Mouse (Mus musculus) limb, embryonic 13.5 days (tissue): ENCODE data around the gene Mrgprh. TPM values are rescaled to one million over a fixed set of nuclear protein-coding genes. Genes with fewer than 3 reads are reported as not detected.

Experiments
- ATAC-seq: fragments of 200-750 bp; cut with Nextera tagmentation; 2 replicates; pipeline ENCODE4 v1.8.0; 2017; ENCODE audit warnings: low read depth, moderate number of reproducible peaks, moderate TSS enrichment; ENCODE audit not compliant: low FRiP score
- H3K27ac ChIP-seq: fragments of 300-500 bp; sonication (generic); 2 replicates; pipeline ENCODE4 v1.5.1; 2015; ENCODE audit warnings: inconsistent platforms, mild to moderate bottlenecking, moderate library complexity
- H3K27me3 ChIP-seq: fragments of 300-500 bp; sonication (generic); 2 replicates; pipeline ENCODE4 v1.6.1; 2015; ENCODE audit warnings: mild to moderate bottlenecking, inconsistent platforms
- H3K36me3 ChIP-seq: fragments of 300-500 bp; sonication (generic); 2 replicates; pipeline ENCODE4 v1.6.1; 2015; ENCODE audit warnings: inconsistent platforms, mild to moderate bottlenecking, moderate library complexity
- H3K4me1 ChIP-seq: fragments of 300-500 bp; sonication (generic); 2 replicates; pipeline ENCODE4 v1.6.1; 2015; ENCODE audit warnings: inconsistent platforms
- H3K4me2 ChIP-seq: fragments of 300-500 bp; sonication (generic); replicated peaks from 2 replicates; pipeline ENCODE4 v1.6.1; 2015; ENCODE audit warnings: inconsistent platforms, mild to moderate bottlenecking, moderate library complexity
- H3K4me3 ChIP-seq: fragments of 300-500 bp; sonication (generic); 2 replicates; pipeline ENCODE4 v1.5.1; 2015; ENCODE audit warnings: moderate library complexity, mild to moderate bottlenecking, inconsistent platforms
- H3K9ac ChIP-seq: fragments of 300-500 bp; sonication (generic); 2 replicates; pipeline ENCODE4 v1.6.1; 2015; ENCODE audit warnings: mild to moderate bottlenecking, inconsistent platforms
- H3K9me3 ChIP-seq: fragments of 300-500 bp; sonication (generic); 2 replicates; pipeline ENCODE4 v1.6.1; 2016; ENCODE audit warnings: inconsistent platforms
- WGBS: fragments of 180-500 bp; shearing (Covaris S2); methylation state at CpG from one replicate; pipeline ENCODE4 v1.1.7; 2015; 5-methylcytosine and 5-hydroxymethylcytosine counted together
- polyA plus RNA-seq: library from polyadenylated mRNA; unstranded; fragments of >200 nt; fragmentation: Nextera tagmentation; extraction: Ambion mirVana; gene quantifications from 2 replicates; pipeline ENCODE4 v1.2.1, GENCODE M21; 2015

Mrgprh gene
- polyA plus RNA-seq, result 0.08 and 0.09 TPM in 2 replicates

DNA sequence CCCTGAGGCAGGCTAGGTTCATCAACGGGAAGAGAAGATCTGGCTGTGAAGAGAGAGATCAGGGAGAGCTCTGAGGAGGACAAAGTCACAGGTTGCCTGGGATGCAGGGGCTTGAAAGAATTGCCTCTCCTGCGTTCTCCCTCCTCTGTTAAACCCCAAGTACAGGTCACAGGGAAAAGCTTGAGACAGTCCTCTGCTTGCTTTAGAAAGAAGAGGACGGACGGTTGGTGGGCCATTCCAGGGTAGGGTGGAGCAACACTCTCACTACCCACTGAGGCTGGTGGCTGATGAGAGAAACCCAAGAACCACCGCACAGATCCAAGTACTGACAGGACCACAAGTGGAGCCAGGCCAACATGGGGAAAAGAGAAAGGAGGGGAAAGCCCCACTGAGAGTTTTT is at the start of gene Mrgprh:
Gene Mrgprh (plus strand): TSS at position 301 of the 400 bp plus-strand sequence.
- ATAC-seq, result no peak
- H3K27me3 ChIP-seq, result no peaks in the 10 kb centered on the region
- 78% methylated on average over 5 of the region's 5 CpGs for WGBS
- no peaks in the 10 kb centered on the region for H3K9me3 ChIP-seq
- no peaks in the 10 kb centered on the region for H3K36me3 ChIP-seq
- H3K4me1 ChIP-seq, result peaks cover 35% of the 10 kb centered on the region
- no peak within 1 kb of the TSS for H3K4me2 ChIP-seq
- H3K4me3 ChIP-seq, result no peak within 1 kb of the TSS
- no peak within 1 kb of the TSS for H3K9ac ChIP-seq
- H3K27ac ChIP-seq, result no peak within 1 kb of the TSS

DNA sequence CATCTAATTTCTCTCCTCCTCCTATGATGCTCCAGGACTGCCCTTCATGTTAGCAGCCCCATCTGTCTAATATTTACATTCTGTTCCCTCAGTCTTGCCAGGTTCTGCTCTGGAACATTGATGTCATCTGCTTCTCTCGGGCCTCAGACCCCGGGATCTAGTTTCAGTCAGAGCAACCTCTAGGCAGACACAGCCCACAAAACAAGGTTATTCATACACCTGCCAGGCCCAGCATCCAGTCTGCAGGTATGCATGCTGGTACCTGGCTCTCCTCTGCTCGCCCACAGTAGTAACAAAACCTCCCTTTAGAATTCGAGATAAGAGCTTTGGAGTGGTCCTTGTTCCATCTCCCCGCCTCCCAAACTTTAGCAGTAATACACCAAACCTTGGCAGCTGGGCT is 45.5 kb upstream of the Mrgprh start:
- H3K36me3 ChIP-seq, result peaks cover 14% of the 10 kb centered on the region
- whole genome bisulfite sequencing, result 78% methylated on average over 5 of the region's 5 CpGs
- H3K27me3 ChIP-seq, result no peaks in the 10 kb centered on the region
- no peak overlapping the region for H3K4me2 ChIP-seq
- H3K9me3 ChIP-seq, result peaks cover 28% of the 10 kb centered on the region
- no peak for ATAC-seq
- no peak overlapping the region for H3K9ac ChIP-seq
- no peak overlapping the region for H3K27ac ChIP-seq
- H3K4me1 ChIP-seq, result peaks cover 10% of the 10 kb centered on the region; the same call in 1 of the 2 replicates
- no peak overlapping the region for H3K4me3 ChIP-seq

DNA sequence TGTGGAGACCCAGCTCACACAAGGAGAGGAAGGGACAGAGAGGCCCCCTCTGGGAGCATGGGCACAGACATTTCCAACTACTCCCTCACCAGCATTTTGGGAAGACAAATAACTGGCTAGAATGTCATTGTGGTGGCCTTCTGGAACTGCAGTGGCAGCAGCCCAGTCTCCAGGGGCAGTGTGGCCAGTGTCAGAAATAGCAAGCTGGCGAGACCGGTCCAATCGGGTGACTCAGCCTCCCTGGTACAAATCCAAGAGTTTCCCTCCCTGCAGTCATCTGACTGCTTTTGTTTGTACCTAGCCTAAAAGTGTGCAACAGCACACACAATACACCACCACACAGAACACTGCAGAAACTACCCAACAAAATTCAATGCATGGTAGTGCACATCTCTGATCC is 43.6 kb upstream of the Mrgprh start:
- no peak for ATAC-seq
- no peak overlapping the region for H3K27ac ChIP-seq
- 98% methylated on average over 3 of the region's 3 CpGs for WGBS
- peaks cover 22% of the 10 kb centered on the region; the same call in 1 of the 2 replicates for H3K4me1 ChIP-seq
- peaks cover 20% of the 10 kb centered on the region for H3K9me3 ChIP-seq
- peaks cover 14% of the 10 kb centered on the region for H3K36me3 ChIP-seq
- no peaks in the 10 kb centered on the region for H3K27me3 ChIP-seq
- no peak overlapping the region for H3K9ac ChIP-seq
- no peak overlapping the region for H3K4me2 ChIP-seq
- no peak overlapping the region for H3K4me3 ChIP-seq

DNA sequence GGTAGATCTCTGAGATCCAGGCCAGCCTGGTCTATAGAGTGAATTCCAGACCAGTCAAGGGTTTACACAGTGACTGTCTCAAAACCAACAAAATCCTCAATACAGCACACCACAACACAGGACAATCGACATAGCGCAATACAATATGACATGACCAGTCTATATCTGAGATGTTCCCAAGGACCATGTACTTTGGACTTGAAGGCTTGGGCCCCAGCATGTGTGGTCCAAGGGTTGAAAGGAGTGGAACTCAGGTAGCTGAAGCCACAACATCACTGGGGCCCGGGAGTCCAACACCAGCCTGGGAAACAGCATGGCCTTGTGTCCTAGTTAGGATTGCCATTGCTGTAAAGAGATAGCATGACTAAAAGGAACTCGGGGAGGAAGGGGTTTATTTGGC is 43.2 kb upstream of the Mrgprh start:
- Histone ChIP-seq H3K9ac (no peak overlapping the region), H3K36me3 (peaks cover 10% of the 10 kb centered on the region)
- WGBS, result 91% methylated on average over 4 of the region's 4 CpGs

DNA sequence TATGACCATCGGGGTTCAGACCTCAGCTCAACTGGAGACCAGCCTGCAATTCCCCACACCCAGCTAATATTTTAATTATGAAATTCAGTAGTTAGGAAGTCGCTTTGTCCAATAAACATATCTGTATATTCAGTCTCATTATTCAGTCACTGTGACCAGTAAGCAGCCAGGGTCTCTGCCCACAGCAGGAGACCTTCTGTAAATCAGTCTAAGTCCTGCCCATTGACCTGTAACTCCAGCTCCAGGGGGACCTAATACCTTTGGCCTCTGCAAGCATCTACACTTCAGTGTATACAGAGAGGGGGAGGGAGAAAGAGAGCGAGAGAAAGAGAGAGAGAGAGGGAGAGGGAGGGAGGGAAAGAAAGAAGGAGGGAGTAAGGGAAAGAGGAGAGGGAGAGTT is 41.5 kb upstream of the Mrgprh start:
- no peak overlapping the region for H3K4me2 ChIP-seq
- peaks cover 9% of the 10 kb centered on the region; the same call in 1 of the 2 replicates for H3K9me3 ChIP-seq
- no peaks in the 10 kb centered on the region for H3K27me3 ChIP-seq
- 47% methylated on average over 3 of the region's 3 CpGs for WGBS
- peak overlapping the region; percentile 71 for H3K27ac ChIP-seq
- ATAC-seq, result peak; percentile 46; the same call in 1 of the 2 replicates
- H3K4me3 ChIP-seq, result no peak overlapping the region
- peaks cover 9% of the 10 kb centered on the region; the same call in 1 of the 2 replicates for H3K36me3 ChIP-seq
- no peak overlapping the region for H3K9ac ChIP-seq
- peaks cover 24% of the 10 kb centered on the region for H3K4me1 ChIP-seq

More for the DNA sequence above, 43.2 kb upstream of the Mrgprh start:
- Histone ChIP-seq H3K4me3 (no peak overlapping the region), H3K4me1 (peaks cover 23% of the 10 kb centered on the region; the same call in 1 of the 2 replicates), H3K27me3 (no peaks in the 10 kb centered on the region), H3K4me2 (no peak overlapping the region), H3K9me3 (peaks cover 16% of the 10 kb centered on the region; the same call in 1 of the 2 replicates), H3K27ac (no peak overlapping the region)
- no peak for ATAC-seq

DNA sequence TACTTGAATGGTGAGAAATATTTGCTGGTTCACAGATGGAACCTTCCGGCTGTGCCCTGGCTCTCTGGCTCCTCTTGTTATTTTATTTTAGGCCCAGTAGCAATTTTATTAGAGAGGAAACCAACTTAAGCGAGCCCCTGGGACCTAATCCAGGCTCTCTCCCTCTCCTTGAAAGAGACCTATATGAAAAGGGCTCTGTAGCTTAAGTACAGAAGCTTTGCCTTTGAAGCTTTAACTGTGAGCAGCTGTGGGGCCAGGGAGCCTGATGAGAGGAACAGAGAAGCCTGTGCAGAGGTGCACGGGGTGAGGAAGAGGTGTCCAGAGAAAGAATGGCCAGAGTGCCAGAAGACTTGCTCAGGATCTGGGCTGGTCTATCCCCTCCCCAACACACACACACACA is 41.0 kb upstream of the Mrgprh start:
- no peak overlapping the region for H3K4me3 ChIP-seq
- no peaks in the 10 kb centered on the region for H3K27me3 ChIP-seq
- H3K9ac ChIP-seq, result no peak overlapping the region
- H3K9me3 ChIP-seq, result peaks cover 8% of the 10 kb centered on the region; the same call in 1 of the 2 replicates
- H3K27ac ChIP-seq, result no peak overlapping the region; the same call in 1 of the 2 replicates
- H3K36me3 ChIP-seq, result peaks cover 9% of the 10 kb centered on the region; the same call in 1 of the 2 replicates
- peaks cover 29% of the 10 kb centered on the region for H3K4me1 ChIP-seq
- WGBS, result 9% methylated on average over 3 of the region's 3 CpGs
- no peak overlapping the region for H3K4me2 ChIP-seq
- ATAC-seq, result peak; percentile 82

DNA sequence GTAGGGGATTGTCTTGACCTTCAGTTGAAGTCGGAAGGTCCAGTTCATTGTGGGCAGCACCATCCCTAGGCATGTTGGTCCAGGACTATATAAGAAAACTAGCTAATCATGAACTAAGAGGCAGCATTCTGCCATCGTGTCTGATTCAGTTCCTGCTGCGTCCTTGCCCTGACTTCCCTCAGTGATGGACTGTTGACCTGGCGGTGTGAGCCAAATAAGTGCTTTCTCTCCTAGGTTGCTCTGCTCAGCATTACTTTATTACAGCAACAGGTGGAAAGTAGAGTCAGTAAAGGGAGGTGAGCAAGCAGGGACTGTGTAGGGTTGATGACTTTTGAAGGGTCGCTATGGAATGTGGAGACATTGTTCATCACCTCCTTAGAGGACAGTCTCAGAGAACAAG is 40.1 kb upstream of the Mrgprh start:
- no peak overlapping the region for H3K4me3 ChIP-seq
- no peaks in the 10 kb centered on the region for H3K27me3 ChIP-seq
- no peak for ATAC-seq
- H3K27ac ChIP-seq, result peak overlapping the region; percentile 79
- no peak overlapping the region for H3K9ac ChIP-seq
- WGBS, result 84% methylated on average over 5 of the region's 5 CpGs
- H3K9me3 ChIP-seq, result peaks cover 8% of the 10 kb centered on the region; the same call in 1 of the 2 replicates
- peaks cover 36% of the 10 kb centered on the region for H3K4me1 ChIP-seq
- peaks cover 9% of the 10 kb centered on the region; the same call in 1 of the 2 replicates for H3K36me3 ChIP-seq
- no peak overlapping the region for H3K4me2 ChIP-seq

DNA sequence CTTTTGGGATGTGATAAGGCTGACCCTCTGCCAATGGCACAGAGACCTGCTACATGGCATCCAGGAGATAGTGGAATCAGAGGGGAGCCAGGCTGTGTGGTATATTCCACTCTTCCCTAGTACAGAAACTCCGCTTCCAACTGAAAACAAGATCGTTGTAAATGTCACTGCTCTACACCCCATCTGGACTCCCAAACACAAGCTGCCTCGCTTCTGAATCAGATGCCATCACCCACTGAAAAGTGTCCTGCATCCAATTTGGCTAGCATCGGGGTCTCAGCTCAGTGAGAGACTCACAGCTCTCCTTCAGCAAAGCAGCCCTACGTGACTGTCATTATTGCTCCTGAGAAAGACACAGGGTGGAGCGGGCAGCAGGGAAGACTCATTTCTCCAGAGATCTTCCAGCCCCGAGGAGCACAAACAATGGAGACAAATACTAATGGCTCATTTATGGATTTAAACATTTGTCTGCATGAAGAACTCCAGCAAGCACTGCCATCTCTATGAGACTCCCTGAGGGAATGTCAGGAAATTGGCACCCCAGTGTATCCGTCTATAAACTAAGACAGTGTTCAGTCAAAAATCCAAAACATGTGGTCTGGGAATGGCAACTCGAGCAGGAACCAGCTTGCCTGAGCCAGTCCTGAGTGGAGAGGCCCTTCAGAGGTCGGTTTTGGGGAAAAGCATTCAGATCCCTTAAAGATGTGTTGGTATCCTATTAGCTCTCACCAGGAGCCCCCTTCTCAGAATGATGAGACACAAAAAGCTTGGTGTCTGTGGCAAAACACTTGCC is 36.2 kb upstream of the Mrgprh start:
- Histone ChIP-seq H3K27me3 (no peaks in the 10 kb centered on the region), H3K27ac (no peak overlapping the region), H3K9ac (no peak overlapping the region), H3K9me3 (no peaks in the 10 kb centered on the region), H3K36me3 (no peaks in the 10 kb centered on the region), H3K4me2 (no peak overlapping the region), H3K4me3 (no peak overlapping the region), H3K4me1 (peaks cover 38% of the 10 kb centered on the region)
- ATAC-seq, result no peak
- WGBS, result 49% methylated on average over 10 of the region's 10 CpGs

DNA sequence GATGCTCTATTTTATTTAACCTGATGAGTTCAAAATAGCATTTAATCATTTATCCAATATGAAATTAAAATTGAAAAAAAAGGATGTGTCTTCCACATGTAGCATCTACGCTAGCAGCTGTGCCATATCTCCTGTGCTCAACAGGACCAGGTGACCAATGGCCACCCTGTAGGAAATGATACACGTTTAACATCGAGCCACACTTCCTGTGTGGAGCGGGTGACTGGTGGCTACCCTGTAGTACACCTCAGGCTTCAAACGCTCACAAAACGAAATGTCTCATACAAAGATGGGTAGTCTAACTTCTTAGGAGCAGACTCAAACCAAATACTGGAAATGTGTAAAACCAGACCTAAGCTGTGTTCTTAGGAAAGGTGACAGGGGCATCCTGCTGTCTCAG is 32.0 kb upstream of the Mrgprh start:
- Histone ChIP-seq H3K27me3 (no peaks in the 10 kb centered on the region), H3K9ac (no peak overlapping the region), H3K36me3 (no peaks in the 10 kb centered on the region), H3K4me3 (no peak overlapping the region), H3K27ac (peak overlapping the region; percentile 86), H3K4me2 (peak overlapping the region; percentile 9; the same call in 1 of the 2 replicates), H3K9me3 (no peaks in the 10 kb centered on the region), H3K4me1 (peaks cover 44% of the 10 kb centered on the region)
- 65% methylated on average over 6 of the region's 6 CpGs for WGBS
- ATAC-seq, result no peak

DNA sequence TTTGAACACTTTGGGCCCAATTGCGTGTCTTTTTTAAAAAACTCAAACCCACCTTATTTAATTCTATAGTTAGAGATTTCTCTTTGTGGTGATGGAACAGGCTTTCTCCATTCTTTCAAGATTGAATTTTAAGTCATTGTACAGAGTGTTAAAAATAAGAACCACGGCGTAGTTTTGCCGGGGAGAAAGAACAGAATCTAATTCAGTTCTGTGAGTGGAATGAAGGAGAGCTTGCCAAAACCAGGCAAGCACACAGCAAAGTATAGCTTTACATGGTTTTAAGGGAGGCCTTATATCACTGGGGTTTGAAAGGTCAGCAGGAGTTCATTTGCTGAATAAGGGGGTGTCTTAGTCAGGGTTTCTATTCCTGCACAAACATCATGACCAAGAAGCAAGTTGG is 31.3 kb upstream of the Mrgprh start:
- 56% methylated on average over 4 of the region's 4 CpGs for WGBS
- no peak overlapping the region for H3K4me2 ChIP-seq
- no peak overlapping the region for H3K9ac ChIP-seq
- ATAC-seq, result 0 out of 2 replicates have a peak, but pooled peaks have one; percentile 57
- H3K36me3 ChIP-seq, result no peaks in the 10 kb centered on the region
- H3K27me3 ChIP-seq, result no peaks in the 10 kb centered on the region
- H3K4me3 ChIP-seq, result no peak overlapping the region
- no peaks in the 10 kb centered on the region for H3K9me3 ChIP-seq
- H3K27ac ChIP-seq, result peak overlapping the region; percentile 86
- H3K4me1 ChIP-seq, result peaks cover 40% of the 10 kb centered on the region

DNA sequence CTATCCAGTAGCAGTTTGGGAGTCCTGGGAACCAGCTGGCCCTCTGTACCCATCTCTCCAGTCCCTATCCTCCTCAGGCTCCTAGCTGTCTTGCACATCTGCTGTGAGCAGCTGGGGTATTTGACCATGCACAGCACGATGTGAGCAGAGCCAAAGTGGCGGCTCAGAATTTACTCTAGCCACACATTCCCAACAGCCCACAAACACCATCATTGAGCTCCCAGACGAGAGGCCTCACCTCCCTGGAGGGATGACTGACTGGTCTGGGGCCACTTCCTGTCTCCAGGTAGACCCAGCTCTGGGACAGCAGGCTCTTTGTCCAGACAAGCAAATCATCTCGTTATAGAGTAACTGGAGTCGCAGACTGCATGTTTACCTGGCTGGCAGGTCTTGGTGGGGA is 30.0 kb upstream of the Mrgprh start:
- H3K4me3 ChIP-seq, result no peak overlapping the region
- no peaks in the 10 kb centered on the region for H3K27me3 ChIP-seq
- ATAC-seq, result peak; percentile 34; the same call in 1 of the 2 replicates
- H3K9ac ChIP-seq, result no peak overlapping the region
- no peaks in the 10 kb centered on the region for H3K9me3 ChIP-seq
- H3K4me2 ChIP-seq, result no peak overlapping the region
- 21% methylated on average over 5 of the region's 5 CpGs for WGBS
- H3K4me1 ChIP-seq, result peaks cover 30% of the 10 kb centered on the region
- peak overlapping the region; percentile 84 for H3K27ac ChIP-seq
- no peaks in the 10 kb centered on the region for H3K36me3 ChIP-seq

DNA sequence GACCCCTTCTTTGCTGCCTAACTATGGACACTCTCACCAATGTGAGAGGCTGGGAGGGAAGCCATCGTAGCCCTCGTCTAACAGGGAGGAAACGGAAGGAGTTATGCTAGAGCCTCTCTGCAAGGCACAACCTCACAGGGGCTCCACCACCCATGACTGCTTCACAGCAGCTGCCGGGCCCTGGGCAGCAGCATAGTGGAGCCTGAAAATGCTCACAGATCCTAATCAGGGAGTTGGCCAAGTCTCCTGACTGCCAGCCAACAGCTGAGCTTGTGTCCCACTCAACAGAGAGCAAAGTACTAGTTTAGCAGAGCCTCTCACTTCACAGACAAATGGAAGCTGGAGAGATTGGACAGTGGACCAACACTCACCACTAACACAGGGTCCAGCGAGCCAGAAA is 29.4 kb upstream of the Mrgprh start:
- H3K9me3 ChIP-seq, result no peaks in the 10 kb centered on the region
- H3K27me3 ChIP-seq, result no peaks in the 10 kb centered on the region
- no peaks in the 10 kb centered on the region for H3K36me3 ChIP-seq
- 54% methylated on average over 5 of the region's 5 CpGs for WGBS
- H3K4me1 ChIP-seq, result peaks cover 30% of the 10 kb centered on the region
- no peak overlapping the region for H3K4me2 ChIP-seq
- H3K9ac ChIP-seq, result no peak overlapping the region
- H3K4me3 ChIP-seq, result no peak overlapping the region
- peak overlapping the region; percentile 84 for H3K27ac ChIP-seq
- ATAC-seq, result no peak
